Mouse (Mus musculus) liver, embryonic 14.5 days (tissue): ENCODE data around the gene Serpina12. TPM values are rescaled to one million over a fixed set of nuclear protein-coding genes. Genes with fewer than 3 reads are reported as not detected.

Experiments
- ATAC-seq: fragments of 200-750 bp; cut with Nextera tagmentation; 2 replicates; pipeline ENCODE4 v1.8.0; 2017; ENCODE audit warnings: moderate number of reproducible peaks, mild to moderate bottlenecking, moderate library complexity; ENCODE audit not compliant: insufficient read depth
- DNase-seq, 3 experiments: peaks; one replicate each; pipeline ENCODE4 v3.0.0-alpha.2; 2012 to 2013; ENCODE audit warnings: low read depth in 3 of 3, low spot score in 3 of 3
- H3K27ac ChIP-seq: fragments of 300-500 bp; sonication (generic); 2 replicates; pipeline ENCODE4 v1.5.1; 2014; ENCODE audit warnings: moderate library complexity, mild to moderate bottlenecking, control low read depth, inconsistent platforms
- H3K27me3 ChIP-seq: fragments of 300-500 bp; sonication (generic); 2 replicates; pipeline ENCODE4 v1.6.1; 2014; ENCODE audit warnings: mild to moderate bottlenecking, low read length, moderate library complexity; ENCODE audit not compliant: control insufficient read depth, insufficient read depth
- H3K36me3 ChIP-seq: fragments of 300-500 bp; sonication (generic); replicated peaks from 2 replicates; pipeline ENCODE4 v1.6.1; 2014; ENCODE audit warnings: low read depth; ENCODE audit not compliant: control insufficient read depth, insufficient read depth
- H3K4me1 ChIP-seq, 2 experiments: fragments of 200-500 bp in 1 of 2; fragments of 300-500 bp in 1 of 2; sonication (generic) in 1 of 2; replicated peaks; 2 replicates each; pipeline ENCODE4 v1.6.1; 2012 to 2014; ENCODE audit warnings: antibody characterized with exemption in 1 of 2, inconsistent platforms in 1 of 2, low read length in 1 of 2; ENCODE audit not compliant: control insufficient read depth in 2 of 2, insufficient read depth in 2 of 2
- H3K4me2 ChIP-seq: fragments of 300-500 bp; sonication (generic); 2 replicates; pipeline ENCODE4 v1.6.1; 2014; ENCODE audit warnings: low read depth, mild to moderate bottlenecking, control low read depth, moderate library complexity
- H3K4me3 ChIP-seq, 2 experiments: fragments of 200-500 bp in 1 of 2; fragments of 300-500 bp in 1 of 2; sonication (generic) in 1 of 2; 2 replicates each; pipeline ENCODE4 v1.5.1; 2012 to 2014; ENCODE audit warnings: low read depth in 2 of 2, low read length in 2 of 2, mild to moderate bottlenecking in 2 of 2, control low read depth in 1 of 2, inconsistent platforms in 1 of 2, moderate library complexity in 1 of 2; ENCODE audit not compliant: insufficient read depth in 1 of 2
- H3K9ac ChIP-seq: fragments of 300-500 bp; sonication (generic); replicated peaks from 2 replicates; pipeline ENCODE4 v1.6.1; 2014; ENCODE audit warnings: mild to moderate bottlenecking, control low read depth, moderate library complexity
- H3K9me3 ChIP-seq: fragments of 300-500 bp; sonication (generic); 2 replicates; pipeline ENCODE4 v1.6.1; 2016; ENCODE audit warnings: low read length, mixed read lengths; ENCODE audit not compliant: control insufficient read depth
- CTCF ChIP-seq: IDR thresholded peaks from 2 replicates; pipeline ENCODE4 v1.5.1; 2016; ENCODE audit warnings: antibody characterized with exemption, low read depth, control low read depth
- EP300 ChIP-seq: IDR thresholded peaks from 2 replicates; pipeline ENCODE4 v1.6.1; 2016; ENCODE audit warnings: antibody characterized with exemption, low read depth
- WGBS: fragments of 180-500 bp; shearing (Covaris S2); extraction: QIAGEN DNeasy Blood & Tissue Kit; methylation state at CpG from one replicate; pipeline ENCODE4 v1.1.7; 2014; ENCODE audit not compliant: insufficient replicate concordance; 5-methylcytosine and 5-hydroxymethylcytosine counted together
- polyA plus RNA-seq, 2 experiments: library from polyadenylated mRNA; depleted of rRNA in 1 of 2; stranded (reverse) in 1 of 2; unstranded in 1 of 2; fragments of >200 nt; fragmentation: Nextera tagmentation in 1 of 2; extraction: Ambion mirVana in 1 of 2; gene quantifications; 2 replicates each; pipeline versions ENCODE4 v1.2.1 to v1.2.3; 2012 to 2014

The Serpina12 gene
- polyA plus RNA-seq, 2 experiments, result 0.02 TPM; not detected in 1

DNA sequence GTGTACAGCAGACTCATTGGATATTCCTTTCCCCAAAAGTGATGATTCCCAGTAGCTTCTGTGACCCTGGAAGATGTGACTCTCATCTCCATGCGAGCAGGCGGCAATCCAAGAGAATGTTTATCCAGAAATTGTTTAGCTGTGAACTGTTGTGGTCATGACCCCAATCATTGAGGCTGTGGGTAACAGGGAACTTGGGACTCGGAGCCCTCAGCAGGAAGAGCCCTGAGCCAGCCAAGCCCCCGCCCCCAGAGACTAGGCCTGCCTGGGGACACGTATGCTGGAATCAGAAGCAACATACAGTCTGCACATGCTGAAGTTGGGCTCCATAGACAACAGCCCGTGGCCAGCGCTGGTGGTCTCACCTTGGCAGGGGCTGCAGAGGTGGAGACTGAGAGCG, 1.5 kb upstream of the Serpina12 start:
- no peak for DNase-seq
- Histone ChIP-seq H3K9me3 (no peaks in the 10 kb centered on the region), H3K4me2 (no peak overlapping the region), H3K4me1 (peaks cover 0 to 5% of the 10 kb centered on the region in 2 experiments; a peak in 2 of 4 replicates), H3K9ac (no peak overlapping the region), H3K36me3 (no peaks in the 10 kb centered on the region), H3K27me3 (no peaks in the 10 kb centered on the region), H3K27ac (no peak overlapping the region), H3K4me3 (no peak overlapping the region)
- 64% methylated on average over 8 of the region's 8 CpGs for WGBS
- ATAC-seq, result no peak
- TF ChIP-seq CTCF (no peak), EP300 (no peak)

DNA sequence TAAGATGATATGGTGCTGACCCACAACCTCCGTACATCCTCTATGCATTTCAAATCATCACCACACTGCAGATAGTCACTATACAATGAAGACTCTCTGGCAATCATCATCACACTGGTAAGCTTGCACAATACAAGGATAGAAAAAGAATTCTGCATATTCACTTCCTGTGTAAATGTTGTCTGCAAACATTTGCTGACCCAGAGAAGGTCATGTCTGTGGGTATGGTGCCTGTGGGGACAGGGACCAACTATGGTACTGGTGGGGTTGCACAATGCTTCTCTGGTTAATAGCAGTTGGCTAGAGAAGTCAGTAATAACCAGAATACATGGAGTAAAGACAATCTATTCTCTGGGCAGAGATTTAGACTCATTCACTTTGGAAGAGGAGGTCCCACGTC, 1.5 kb downstream of the Serpina12 start:
- H3K27ac ChIP-seq, result no peak overlapping the region
- no peak overlapping the region for H3K4me2 ChIP-seq
- no peaks in the 10 kb centered on the region for H3K27me3 ChIP-seq
- TF ChIP-seq CTCF (no peak), EP300 (no peak)
- ATAC-seq, result no peak
- no peak for DNase-seq
- no peak overlapping the region for H3K9ac ChIP-seq
- WGBS, result 51% methylated on average over 2 of the region's 2 CpGs
- H3K4me1 ChIP-seq, result peaks cover 0 to 5% of the 10 kb centered on the region in 2 experiments; a peak in 2 of 4 replicates
- no peaks in the 10 kb centered on the region for H3K9me3 ChIP-seq
- H3K4me3 ChIP-seq, result no peak overlapping the region
- no peaks in the 10 kb centered on the region for H3K36me3 ChIP-seq

DNA sequence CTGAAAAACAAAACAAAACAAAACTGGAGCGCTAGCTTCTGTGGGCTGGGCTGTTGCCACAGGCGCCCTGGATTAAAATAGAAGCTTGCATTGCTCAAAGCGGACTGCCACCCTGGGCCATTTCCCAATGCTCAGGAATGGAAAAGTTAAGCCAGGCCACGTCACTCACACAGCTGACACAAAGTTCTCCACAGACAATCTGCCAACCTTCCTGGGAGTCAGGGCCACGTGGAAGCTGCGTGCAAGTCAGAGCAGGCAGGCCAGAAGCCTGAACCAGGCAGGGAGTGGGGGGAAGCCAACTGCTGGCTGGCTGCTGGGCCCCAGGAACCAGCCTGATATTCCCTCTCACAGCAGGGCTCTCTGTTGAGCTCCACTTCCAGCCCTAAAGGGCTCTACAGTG, 2.8 kb downstream of the Serpina12 start:
- Histone ChIP-seq H3K27ac (no peak overlapping the region), H3K9ac (no peak overlapping the region), H3K9me3 (no peaks in the 10 kb centered on the region; the same call in 1 of the 2 replicates), H3K36me3 (no peaks in the 10 kb centered on the region), H3K4me1 (peaks cover 0 to 5% of the 10 kb centered on the region in 2 experiments; a peak in 2 of 4 replicates), H3K4me2 (no peak overlapping the region), H3K4me3 (no peak overlapping the region), H3K27me3 (no peaks in the 10 kb centered on the region)
- WGBS, result 55% methylated on average over 6 of the region's 6 CpGs
- DNase-seq (no peak), ATAC-seq (no peak)
- TF ChIP-seq CTCF (no peak), EP300 (no peak)

DNA sequence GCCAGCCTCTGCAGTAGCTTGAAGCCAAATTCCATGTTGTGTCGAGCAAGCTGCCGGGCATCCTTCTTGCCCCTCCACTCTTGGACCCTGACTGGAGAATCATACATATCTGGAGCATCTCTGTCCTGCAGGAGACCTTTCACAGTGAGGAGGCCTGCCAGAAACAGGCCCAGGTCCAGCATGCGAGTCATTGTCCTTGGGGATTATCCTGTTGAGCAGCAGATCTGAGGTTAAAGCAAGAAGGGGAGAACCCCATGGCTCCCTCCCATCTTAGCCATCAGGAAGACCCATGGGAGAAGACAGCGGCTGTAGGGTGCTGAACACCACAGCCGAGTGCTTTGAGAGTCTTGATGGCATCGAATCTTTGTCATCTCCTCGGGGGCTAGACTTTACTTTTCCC, 6.1 kb downstream of the Serpina12 start:
- Histone ChIP-seq H3K4me1 (peaks cover 0 to 5% of the 10 kb centered on the region in 2 experiments; a peak in 2 of 4 replicates), H3K9ac (no peak overlapping the region), H3K27me3 (no peaks in the 10 kb centered on the region), H3K4me2 (no peak overlapping the region), H3K9me3 (no peaks in the 10 kb centered on the region; the same call in 1 of the 2 replicates), H3K27ac (no peak overlapping the region), H3K4me3 (no peak overlapping the region), H3K36me3 (no peaks in the 10 kb centered on the region)
- TF ChIP-seq CTCF, result no peak
- no peak for TF ChIP-seq EP300
- DNase-seq (no peak), ATAC-seq (no peak)
- 69% methylated on average over 7 of the region's 7 CpGs for WGBS

DNA sequence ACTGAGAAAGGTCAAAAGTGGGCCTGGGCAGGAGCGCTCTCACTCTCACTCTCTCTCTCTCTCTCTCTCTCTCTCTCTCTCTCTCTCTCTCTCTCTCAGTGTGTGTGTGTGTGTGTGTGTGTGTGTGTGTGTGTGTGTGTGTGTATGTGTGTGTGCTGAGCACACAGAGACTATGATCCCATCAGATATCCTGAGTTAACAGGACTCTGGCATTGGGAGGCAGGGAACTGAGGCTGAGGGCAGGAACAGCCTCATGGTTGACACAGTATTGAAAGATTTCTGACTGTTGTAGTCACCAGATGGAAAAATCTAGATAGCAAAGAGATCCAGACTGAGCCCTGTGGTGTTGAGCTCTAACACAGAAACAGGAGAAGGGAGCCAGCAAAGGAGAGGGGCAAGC, 10.5 kb downstream of the Serpina12 start:
- Histone ChIP-seq H3K4me3 (no peak overlapping the region), H3K4me2 (no peak overlapping the region), H3K27ac (no peak overlapping the region), H3K9me3 (no peaks in the 10 kb centered on the region; the same call in 1 of the 2 replicates), H3K4me1 (no peaks in the 10 kb centered on the region; a peak in 1 of 4 replicates), H3K27me3 (no peaks in the 10 kb centered on the region), H3K9ac (no peak overlapping the region), H3K36me3 (no peaks in the 10 kb centered on the region)
- 91% methylated on average over 1 of the region's 1 CpGs for WGBS
- DNase-seq, result no peak
- no peak for ATAC-seq
- TF ChIP-seq CTCF (no peak), EP300 (no peak)
